Mouse (Mus musculus): ENCODE data around the gene Hmgn1.

DNA sequence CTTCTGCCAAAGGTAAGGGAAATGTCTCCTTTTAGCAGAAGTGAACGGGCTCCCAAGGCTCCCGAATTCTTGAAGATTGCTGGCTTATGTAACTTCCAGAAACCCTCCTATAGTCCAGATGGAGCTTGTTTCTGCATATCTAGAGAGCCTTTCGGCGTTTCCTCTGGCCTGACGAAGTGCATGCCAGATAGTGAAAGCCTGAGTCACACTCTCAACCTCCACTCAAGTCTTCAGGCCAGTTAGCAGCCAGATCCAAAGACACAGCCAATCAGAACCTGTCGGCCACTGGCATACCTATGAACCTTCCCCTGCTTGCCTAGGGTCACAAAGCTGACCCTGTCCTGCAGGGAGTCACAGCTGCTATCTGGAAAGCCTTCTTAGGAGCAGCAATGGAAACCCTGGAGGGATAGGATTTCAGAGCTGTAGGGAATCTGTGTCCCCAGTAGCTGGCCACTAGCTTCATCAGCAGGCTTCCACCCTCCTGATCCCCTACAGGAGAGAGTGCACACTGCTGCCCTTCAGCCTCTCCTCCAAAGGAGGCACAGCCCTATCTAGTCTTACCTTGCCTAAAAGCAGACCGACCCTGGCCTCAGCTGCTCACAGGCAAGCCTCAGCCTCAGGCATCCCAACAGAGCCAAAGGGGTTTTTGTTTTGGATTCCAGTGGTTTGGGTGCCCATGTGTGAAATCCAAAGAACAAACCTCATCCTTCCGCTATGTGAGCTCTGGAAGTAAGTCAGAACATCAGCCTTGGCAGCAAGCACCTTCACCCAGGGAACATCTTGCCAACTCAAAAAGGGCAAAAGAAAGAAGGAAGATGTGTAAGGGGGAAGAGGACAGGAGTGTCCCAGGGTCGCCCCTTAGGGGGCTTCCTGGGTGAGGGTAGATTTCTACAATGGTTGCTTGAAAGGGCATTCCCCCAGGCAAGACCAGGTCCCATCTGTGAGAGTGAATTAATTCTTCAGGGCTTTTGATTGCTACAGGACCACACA is 35.7 kb downstream of the Hmgn1 start:
- TF ChIP-seq CTCF (IDR thresholded peaks at IDR 0.05; ENCODE audit: low read depth) (peak; percentile 10; the same call in 1 of the 2 replicates), EP300 (IDR thresholded peaks at IDR 0.05; ENCODE audit: low read depth) (no peak)
